Mouse (Mus musculus) brown adipose tissue, adult 24 weeks (tissue): ENCODE data around the gene Usp21. TPM values are rescaled to one million over a fixed set of nuclear protein-coding genes. Genes with fewer than 3 reads are reported as not detected.

Experiments
- H3K27ac ChIP-seq: fragments of 200-500 bp; replicated peaks from 2 replicates; pipeline ENCODE4 v1.5.1; 2012; ENCODE audit warnings: low read depth, mild to moderate bottlenecking, low read length
- H3K4me1 ChIP-seq: fragments of 200-500 bp; 2 replicates; pipeline ENCODE4 v1.6.1; 2012; ENCODE audit warnings: low read length, mixed read lengths; ENCODE audit not compliant: control insufficient read depth, insufficient read depth, insufficient read length
- H3K4me3 ChIP-seq: fragments of 200-500 bp; 2 replicates; pipeline ENCODE4 v1.5.1; 2012; ENCODE audit warnings: low read depth, mild to moderate bottlenecking, low read length, moderate library complexity; ENCODE audit not compliant: insufficient read depth
- polyA plus RNA-seq: library from polyadenylated mRNA; stranded (reverse); fragments of >200 nt; gene quantifications from 2 replicates; pipeline ENCODE4 v1.2.4, GENCODE M21; 2012; ENCODE audit not compliant: missing spikeins, insufficient read depth, insufficient read length

The Usp21 gene
- polyA plus RNA-seq, 1 experiment = 11.7 TPM

DNA sequence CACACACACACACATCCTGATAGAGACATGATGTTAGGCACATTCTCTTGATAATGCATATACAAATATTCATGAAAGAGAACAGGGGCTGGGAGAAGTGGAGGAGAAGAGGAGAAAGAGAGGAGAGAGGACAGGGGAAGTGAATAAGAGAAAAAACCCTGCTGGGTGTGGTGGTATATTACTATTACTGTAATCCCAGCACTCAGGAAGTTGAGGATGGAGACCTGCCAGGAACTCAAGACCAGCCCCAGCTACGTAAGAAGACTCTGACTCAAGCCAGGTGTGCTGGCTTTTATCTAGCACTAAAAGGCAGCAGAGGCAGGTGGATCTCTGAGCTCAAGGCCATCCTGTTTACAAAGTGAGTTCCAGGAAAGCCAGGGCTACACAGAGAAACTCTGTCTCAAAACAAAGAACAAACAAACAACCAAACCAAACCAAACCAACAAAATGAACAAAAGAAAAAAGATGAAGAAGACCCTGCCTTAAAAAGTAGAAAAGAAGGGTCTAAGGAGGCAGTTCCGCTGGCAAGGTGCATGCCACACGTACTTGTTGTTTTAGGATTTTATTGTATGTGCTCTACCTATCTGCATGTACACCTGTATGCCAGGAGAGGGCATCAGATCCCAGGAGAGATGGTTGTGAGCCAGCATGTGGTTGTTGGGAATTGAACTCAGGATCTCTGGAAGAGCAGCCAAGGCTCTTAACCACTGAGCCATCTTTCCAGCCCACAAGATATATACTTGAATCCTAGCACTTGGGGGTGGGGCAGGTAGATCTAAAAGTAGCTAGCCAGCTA is 23.9 kb downstream of the Usp21 start:
- peaks cover 4% of the 10 kb centered on the region; the same call in 1 of the 2 replicates for H3K4me1 ChIP-seq
- peak overlapping the region; percentile 67 for H3K27ac ChIP-seq
- H3K4me3 ChIP-seq = no peak overlapping the region

DNA sequence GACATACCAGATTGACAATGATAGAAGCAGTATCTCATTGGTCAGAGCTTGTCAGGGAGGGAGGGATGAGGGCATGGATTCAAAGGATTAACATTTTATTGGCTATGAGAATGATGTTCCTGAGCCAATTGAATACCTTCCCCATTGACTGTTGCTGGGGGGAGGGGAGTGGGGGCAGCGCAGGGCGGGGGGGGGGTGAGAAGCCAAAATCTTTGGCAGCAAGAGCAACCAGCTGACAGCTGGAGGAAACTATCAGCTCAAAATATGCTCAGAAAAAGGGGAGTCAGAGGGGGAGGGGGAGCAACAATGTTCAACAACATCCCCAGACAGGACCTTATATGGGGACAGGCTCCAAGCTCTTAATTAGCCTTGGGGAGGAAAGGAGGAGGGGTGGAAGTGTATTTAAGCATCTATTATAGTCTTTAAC is 24.6 kb downstream of the Usp21 start:
- Histone ChIP-seq H3K4me3 (no peak overlapping the region), H3K4me1 (peaks cover 4% of the 10 kb centered on the region; the same call in 1 of the 2 replicates), H3K27ac (peak overlapping the region; percentile 69)

DNA sequence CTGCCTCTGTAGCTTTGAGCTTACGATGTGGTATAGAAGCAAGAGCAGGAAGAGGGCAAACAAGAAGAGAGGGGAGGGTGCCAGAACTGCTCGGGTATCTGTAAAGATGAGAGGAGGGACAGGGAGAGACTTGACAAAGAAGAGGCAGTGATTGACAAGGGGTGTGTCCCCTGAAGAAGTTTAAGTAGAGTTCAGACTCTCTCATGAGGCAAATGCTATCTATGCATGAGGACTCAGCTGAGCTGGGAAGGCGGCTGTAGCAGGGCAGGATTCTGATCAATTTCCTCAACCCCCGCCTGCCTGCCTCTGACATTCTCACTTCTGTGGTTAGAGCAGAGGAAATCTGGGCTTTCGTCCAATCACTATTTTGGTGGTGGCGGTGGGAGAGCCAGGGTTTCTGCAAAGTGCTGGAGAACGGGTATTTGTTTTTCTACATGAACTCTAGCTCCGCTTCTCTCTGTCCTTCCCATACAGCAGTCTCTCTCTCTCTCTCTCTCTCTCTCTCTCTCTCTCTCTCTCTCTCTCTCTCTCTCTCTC is 25.1 kb downstream of the Usp21 start:
- peak overlapping the region; percentile 69 for H3K27ac ChIP-seq
- H3K4me1 ChIP-seq = peaks cover 4% of the 10 kb centered on the region; the same call in 1 of the 2 replicates
- peak overlapping the region; percentile 17; the same call in 1 of the 2 replicates for H3K4me3 ChIP-seq

DNA sequence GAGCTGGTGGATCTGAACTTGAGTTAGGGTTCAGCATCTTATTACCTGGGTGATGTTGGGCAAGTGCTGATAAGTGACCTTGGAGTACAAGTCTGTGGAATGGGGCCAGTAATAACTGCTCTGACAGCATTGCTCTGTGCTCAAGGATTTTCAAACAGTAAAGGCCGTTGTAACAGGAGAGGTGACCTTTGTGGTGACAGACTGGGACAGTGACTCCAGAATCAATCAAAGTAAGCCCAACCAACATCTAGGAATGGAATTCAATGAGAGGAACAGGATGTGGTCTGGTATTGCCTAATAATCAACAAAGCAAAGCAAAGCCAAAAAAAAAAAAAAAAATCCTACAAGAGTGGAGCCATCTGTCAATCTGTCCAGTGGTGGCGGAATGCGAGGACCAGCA is 27.5 kb downstream of the Usp21 start:
- H3K27ac ChIP-seq = no peak overlapping the region
- no peak overlapping the region for H3K4me3 ChIP-seq

DNA sequence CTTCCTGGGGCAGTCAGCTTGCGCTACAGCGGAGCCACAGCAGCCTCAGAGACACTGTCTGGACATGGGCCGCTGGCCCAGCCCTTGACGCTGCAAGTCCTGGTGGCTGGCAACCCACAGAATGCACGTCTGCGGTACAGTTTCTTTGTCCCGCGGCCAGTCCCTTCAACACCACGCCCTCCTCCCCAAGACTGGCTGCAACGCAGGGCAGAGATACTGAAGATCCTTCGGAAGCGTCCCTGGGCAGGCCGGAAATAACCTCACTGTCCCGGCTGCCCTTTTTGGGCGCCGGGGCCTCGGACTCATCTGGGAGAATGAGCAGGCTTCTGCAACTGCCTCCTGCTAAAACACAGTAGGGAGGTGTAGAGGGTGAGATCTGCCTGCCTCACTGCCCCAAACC is 28.9 kb downstream of the Usp21 start:
- Histone ChIP-seq H3K4me1 (peaks cover 4% of the 10 kb centered on the region; the same call in 1 of the 2 replicates), H3K27ac (no peak overlapping the region), H3K4me3 (no peak overlapping the region)

More for the DNA sequence above, 27.5 kb downstream of the Usp21 start:
- peaks cover 4% of the 10 kb centered on the region; the same call in 1 of the 2 replicates for H3K4me1 ChIP-seq

DNA sequence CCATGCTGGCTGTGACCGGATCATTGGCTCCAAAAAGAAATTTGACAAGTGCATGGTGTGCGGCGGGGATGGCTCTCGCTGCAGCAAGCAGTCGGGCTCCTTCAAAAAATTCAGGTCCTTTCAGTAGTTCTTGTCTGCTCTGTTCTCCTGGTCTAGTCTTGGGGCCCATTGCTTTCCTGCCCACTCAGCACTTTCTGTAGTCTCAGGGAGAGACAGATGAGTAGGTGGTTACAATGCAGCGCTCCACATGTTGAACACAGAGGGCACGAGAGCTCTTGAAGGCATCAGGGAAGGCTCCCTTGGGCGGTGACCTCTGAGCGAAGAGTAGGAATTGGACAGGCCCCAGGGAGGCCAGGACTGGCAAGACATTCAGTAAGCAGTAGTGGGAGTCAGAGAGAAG is 30.0 kb downstream of the Usp21 start:
- H3K4me1 ChIP-seq = peaks cover 4% of the 10 kb centered on the region; the same call in 1 of the 2 replicates
- no peak overlapping the region for H3K4me3 ChIP-seq
- no peak overlapping the region for H3K27ac ChIP-seq

DNA sequence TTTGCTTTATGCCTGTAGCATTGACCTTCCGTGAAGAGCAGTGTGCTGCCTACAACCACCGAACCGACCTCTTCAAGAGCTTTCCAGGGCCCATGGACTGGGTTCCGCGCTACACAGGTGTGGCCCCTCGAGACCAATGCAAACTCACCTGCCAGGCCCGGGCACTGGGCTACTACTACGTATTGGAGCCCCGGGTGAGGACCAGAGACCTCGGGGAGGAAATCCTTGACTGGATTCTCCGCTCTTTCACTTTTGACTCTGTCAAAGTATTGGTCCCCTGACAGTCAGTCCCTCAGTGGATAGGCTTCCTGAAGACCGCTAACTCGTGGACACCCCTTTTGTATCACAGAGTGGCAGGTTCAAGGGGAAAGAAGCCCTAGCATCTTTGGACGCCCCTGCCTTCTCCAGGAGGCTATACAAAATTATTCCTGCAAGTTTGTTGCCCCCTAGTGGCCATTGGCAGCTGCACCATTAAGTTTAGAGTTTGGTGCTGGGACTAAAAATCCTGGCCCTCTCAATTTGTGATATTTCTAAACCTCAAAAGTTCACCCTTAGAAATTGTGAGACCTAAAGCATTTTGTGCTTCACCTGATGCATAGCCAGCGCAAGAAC is 30.7 kb downstream of the Usp21 start:
- Histone ChIP-seq H3K4me1 (peaks cover 3% of the 10 kb centered on the region; the same call in 1 of the 2 replicates), H3K27ac (no peak overlapping the region), H3K4me3 (no peak overlapping the region)

DNA sequence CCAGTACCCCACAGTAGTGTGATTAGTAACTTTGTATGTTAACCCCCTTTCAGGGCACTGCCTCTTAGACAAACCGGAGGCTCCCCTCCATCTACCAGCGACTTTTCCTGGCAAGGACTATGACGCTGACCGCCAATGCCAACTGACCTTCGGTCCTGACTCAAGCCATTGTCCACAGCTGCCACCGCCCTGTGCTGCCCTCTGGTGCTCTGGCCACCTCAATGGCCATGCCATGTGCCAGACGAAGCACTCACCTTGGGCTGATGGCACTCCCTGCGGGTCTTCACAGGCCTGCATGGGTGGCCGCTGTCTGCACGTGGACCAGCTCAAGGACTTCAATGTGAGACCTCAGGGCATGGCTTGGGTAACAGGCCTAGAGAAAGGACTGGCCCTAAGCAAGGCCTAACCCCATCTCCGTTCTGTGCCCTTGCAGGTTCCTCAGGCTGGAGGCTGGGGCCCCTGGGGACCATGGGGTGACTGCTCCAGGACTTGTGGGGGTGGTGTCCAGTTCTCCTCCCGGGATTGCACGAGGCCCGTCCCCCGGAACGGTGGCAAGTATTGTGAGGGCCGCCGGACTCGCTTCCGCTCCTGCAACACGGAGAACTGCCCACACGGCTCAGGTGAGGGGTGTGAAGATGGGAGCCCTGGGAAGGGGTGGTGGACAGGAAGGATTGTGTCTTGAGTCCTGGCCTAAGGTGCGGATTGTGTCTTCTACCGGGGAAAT is 31.5 kb downstream of the Usp21 start:
- Histone ChIP-seq H3K27ac (no peak overlapping the region), H3K4me3 (no peak overlapping the region), H3K4me1 (peaks cover 5% of the 10 kb centered on the region)

DNA sequence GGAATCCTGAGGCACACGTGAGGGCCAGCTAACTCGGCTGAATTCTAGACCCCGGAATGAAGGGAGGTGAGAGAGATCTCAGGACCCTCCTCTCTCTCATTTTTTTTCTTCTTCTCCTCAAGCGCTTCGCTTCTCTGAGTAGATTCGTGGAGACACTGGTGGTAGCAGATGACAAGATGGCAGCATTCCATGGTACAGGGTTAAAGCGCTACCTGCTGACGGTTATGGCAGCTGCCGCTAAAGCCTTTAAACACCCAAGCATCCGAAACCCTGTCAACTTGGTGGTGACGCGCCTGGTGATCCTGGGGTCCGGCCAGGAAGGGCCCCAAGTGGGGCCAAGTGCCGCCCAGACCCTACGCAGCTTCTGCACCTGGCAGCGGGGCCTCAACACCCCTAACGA is 35.4 kb downstream of the Usp21 start:
- Histone ChIP-seq H3K4me3 (0 out of 2 replicates have a peak overlapping the region, but pooled peaks have one; percentile 4), H3K27ac (peak overlapping the region; percentile 9; the same call in 1 of the 2 replicates)

DNA sequence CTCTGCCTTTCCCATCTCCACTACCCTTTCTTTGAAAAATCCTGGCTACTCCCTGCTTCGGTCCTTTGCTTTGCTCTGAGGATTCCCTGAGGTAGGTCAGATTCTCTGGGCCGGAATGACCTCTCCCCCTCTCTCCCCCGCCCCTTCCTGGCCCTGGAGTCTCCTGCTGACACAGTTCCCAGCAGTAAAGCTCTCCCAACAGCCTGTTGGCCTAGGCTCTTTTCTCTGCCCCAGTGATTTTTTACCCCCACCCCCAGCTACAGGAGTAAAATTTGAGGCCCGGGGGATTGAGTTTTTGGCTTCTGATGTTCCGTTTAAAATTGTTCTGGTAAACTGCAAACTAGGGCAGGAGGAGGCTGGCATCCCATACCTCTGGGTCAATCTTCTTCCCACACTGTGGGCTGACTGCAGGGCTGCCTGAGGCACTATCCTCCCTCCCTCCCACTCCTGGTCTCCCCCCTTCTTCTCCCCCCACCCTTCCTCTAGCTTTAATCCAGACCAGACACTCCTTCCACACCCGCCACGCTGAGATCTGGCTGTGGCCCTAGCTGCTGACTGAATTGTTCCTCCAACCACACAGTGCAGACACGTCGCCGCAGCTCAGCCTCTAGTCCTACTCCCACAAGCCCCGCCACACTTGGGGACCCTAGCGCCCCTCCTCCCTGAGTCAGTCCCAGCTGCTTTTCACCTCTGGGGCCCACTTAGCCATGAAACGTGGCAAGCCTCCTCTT is 36.0 kb downstream of the Usp21 start:
- Histone ChIP-seq H3K4me1 (peaks cover 16% of the 10 kb centered on the region), H3K27ac (peak overlapping the region; percentile 45), H3K4me3 (peak overlapping the region; percentile 60)

More for the DNA sequence above, 35.4 kb downstream of the Usp21 start:
- H3K4me1 ChIP-seq = peaks cover 16% of the 10 kb centered on the region

DNA sequence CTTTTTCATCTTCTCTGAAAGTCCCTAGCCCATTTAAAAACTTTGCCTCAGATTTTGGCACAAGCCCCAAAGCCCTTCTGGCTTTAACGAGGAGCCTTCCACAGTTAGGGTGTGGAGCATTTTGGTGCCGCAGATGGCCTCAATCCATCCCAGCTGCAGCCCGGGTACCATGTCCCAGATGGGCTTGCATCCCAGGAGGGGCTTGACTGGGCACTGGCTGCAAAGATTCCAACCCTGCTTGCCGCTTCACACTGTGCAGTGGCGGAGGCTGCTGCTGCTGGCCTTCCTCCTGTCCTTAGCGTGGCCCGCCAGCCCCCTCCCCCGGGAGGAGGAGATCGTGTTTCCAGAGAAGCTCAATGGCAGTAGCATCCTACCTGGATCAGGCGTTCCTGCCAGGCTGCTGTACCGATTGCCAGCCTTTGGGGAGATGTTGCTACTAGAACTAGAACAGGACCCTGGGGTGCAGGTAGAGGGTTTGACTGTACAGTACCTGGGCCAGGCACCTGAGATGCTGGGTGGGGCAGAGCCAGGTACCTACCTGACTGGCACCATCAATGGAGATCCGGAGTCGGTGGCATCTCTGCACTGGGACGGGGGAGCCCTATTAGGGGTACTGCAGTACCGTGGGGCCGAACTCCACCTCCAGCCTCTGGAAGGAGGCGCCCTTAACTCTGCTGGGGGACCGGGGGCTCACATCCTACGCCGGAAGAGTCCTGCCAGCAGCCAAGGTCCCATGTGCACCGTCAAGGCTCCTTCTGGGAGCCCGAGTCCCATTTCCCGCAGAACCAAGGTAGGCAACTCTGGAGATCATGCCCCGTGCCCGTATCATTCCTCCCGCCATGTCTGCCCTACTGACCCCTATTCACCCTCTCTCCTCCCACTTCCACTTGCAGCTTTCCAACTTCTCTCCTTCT is 36.9 kb downstream of the Usp21 start, which contains the start of gene Ndufs2:
Ndufs2 (minus strand) TSS at position 709 of the 914 bp plus-strand sequence.
- Histone ChIP-seq H3K4me1 (peaks cover 16% of the 10 kb centered on the region), H3K27ac (peak within 1 kb of the TSS; percentile 45), H3K4me3 (peak within 1 kb of the TSS; percentile 60)

DNA sequence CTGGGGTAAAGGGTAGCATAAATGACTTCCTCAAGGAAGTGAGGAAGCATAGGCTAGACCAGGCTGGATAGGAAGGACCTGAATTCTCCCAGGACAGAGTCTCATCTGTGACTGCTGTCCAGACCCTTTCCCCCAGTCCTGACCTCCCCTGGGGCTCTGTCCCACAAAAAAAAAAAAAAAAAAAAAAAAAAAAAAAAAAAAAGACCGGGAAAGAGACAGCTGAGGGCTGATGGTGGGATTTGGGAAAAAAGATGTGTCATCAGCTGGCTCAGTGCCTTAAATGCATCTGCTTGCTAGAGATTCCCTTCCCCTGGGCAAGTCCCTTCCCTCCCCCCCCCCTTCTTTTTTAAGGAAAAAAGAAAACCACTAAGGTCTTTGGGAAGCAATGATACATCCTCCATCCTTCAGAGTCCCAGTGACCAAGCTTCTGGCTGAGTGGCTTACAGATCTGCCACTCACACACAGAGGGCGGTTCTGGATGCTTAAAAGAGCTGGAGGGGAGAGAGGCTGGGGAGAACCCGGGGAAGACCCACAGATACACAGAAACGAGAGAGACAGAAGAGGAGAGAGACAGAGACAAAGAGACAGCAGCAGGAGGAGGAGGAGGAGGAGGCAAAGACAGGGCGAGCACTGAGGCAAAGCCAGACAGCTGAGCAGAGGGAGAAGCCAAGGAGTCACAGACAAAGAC is 37.7 kb downstream of the Usp21 start, which contains the start of gene Adamts4:
Adamts4 (plus strand) TSS at position 509 of the 688 bp plus-strand sequence.
- peak within 1 kb of the TSS; percentile 60 for H3K4me3 ChIP-seq
- H3K27ac ChIP-seq = peak within 1 kb of the TSS; percentile 86
- H3K4me1 ChIP-seq = peaks cover 16% of the 10 kb centered on the region
